Mouse (Mus musculus): ENCODE data around the gene Zfhx3. TPM values are rescaled to one million over a fixed set of nuclear protein-coding genes. Genes with fewer than 3 reads are reported as not detected.
A peak's percentile ranks its signal among the peaks of the same experiment; 100 is the strongest.

Zfhx3 gene
- total and polyA plus RNA-seq, 2 experiments from 2014 or later = 9.6 to 13.8 TPM

DNA sequence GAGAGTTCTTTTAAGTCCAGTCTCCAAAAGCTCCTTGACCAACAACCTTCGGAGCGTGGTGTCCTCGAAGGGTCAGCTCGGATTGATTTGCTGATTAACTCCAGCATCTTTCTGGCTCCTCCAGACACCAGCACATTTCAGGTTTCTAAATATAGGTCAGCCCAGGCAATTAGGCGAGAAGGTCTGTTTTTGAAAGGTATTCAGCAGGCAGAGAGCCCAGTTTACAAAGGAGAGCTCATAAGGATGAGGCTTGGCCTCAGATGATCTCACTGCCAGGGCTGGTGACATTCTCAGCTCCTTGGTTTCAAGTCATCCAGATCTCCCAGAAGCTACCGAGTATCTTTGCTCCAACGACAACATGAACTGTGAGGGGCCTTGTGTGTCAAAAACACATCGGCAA is 535.7 kb downstream of the Zfhx3 start:
- no peak overlapping the region for H3K4me3 ChIP-seq (ENCODE audit: low read depth, low read length)
- ATAC-seq (no peak), DNase-seq (no peak)
- H3K27ac ChIP-seq (ENCODE audit: low read depth, low read length) = no peak overlapping the region
- TF ChIP-seq CTCF (IDR thresholded peaks at IDR 0.05; ENCODE audit: low read depth) = no peak
- H3K9ac ChIP-seq = no peak overlapping the region
- H3K9me3 ChIP-seq (ENCODE audit: low read length) = no peaks in the 10 kb centered on the region
- no peaks in the 10 kb centered on the region for H3K36me3 ChIP-seq (ENCODE audit: insufficient read depth)
- no peak overlapping the region for H3K4me2 ChIP-seq (ENCODE audit: low read depth)
- no peaks in the 10 kb centered on the region for H3K4me1 ChIP-seq (ENCODE audit: insufficient read depth)
- H3K27me3 ChIP-seq (ENCODE audit: insufficient read depth, low read length) = no peaks in the 10 kb centered on the region
- 82% methylated on average over 8 of the region's 8 CpGs for WGBS

GRCm38 (mm10) chr8:108480141-108480540 is 537.7 kb downstream of the Zfhx3 start:
- Histone ChIP-seq H3K36me3 (ENCODE audit: insufficient read depth) (no peaks in the 10 kb centered on the region), H3K4me1 (ENCODE audit: insufficient read depth) (no peaks in the 10 kb centered on the region), H3K4me3 (ENCODE audit: low read depth, low read length) (no peak overlapping the region), H3K27ac (ENCODE audit: low read depth, low read length) (no peak overlapping the region), H3K27me3 (ENCODE audit: insufficient read depth, low read length) (no peaks in the 10 kb centered on the region), H3K9ac (no peak overlapping the region), H3K9me3 (ENCODE audit: low read length) (no peaks in the 10 kb centered on the region), H3K4me2 (ENCODE audit: low read depth) (no peak overlapping the region)
- no peak for DNase-seq
- no peak for TF ChIP-seq CTCF (IDR thresholded peaks at IDR 0.05; ENCODE audit: low read depth)
- WGBS = 74% methylated on average over 12 of the region's 12 CpGs
- no peak for ATAC-seq

DNA sequence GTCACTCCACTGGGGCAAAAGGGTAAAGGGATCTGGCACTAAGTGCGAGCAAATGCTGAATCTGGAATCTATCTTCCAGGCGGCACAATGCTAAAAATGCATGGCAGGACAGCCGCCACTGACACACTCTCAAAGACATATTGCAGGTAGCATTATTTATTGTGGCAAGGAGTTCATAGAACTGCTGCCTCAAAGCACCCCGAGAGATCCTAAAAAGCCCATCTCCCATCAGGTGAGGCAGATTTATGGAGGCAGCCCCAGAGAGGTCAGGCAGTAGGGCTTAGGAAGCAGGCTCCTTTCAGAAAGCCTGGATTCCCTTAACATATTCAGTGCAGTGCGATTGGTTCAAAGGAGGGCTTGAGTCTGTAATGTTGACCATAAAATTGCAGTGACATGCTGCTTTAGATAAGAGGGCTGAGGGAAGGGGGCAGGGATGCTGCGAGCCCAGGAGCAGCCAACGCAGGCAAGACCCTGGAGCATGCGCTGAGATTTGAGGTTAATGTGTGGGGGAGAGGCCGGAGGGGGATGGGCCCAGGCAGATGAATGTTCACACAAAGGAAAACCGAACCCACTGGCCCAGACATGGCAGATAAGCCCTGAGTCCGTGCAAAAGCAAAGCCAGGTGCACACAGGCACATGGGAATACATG is 538.8 kb downstream of the Zfhx3 start:
- Histone ChIP-seq H3K4me1 (ENCODE audit: insufficient read depth) (no peaks in the 10 kb centered on the region), H3K27me3 (ENCODE audit: insufficient read depth, low read length) (no peaks in the 10 kb centered on the region), H3K4me3 (ENCODE audit: low read depth, low read length) (no peak overlapping the region), H3K36me3 (ENCODE audit: insufficient read depth) (no peaks in the 10 kb centered on the region), H3K27ac (ENCODE audit: low read depth, low read length) (peak overlapping the region; percentile 45; the same call in 1 of the 2 replicates), H3K9ac (no peak overlapping the region), H3K9me3 (ENCODE audit: low read length) (no peaks in the 10 kb centered on the region), H3K4me2 (ENCODE audit: low read depth) (no peak overlapping the region)
- no peak for DNase-seq
- peak; percentile 73 for ATAC-seq
- no peak for TF ChIP-seq CTCF (IDR thresholded peaks at IDR 0.05; ENCODE audit: low read depth)
- 62% methylated on average over 11 of the region's 11 CpGs for WGBS

DNA sequence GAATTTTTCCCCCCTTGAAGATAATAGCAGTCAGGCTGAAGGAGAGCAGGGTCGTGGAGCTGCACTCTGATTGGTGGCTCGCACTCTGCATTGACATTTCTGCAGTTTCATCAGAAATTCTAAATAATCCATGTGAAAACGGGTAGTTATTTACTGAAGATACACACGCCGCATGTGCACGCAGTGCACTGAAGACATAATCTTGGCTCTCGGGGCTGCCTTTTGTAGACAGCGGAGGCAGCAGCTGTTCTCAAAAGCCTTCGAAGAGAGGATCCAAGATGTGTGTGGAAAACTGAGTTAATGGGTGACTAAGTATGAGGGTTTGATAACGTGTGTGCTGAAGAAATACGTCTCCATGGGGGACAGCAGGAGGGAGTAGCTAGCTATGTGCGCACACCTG is 553.7 kb downstream of the Zfhx3 start:
- Histone ChIP-seq H3K9ac (no peak overlapping the region), H3K27me3 (ENCODE audit: insufficient read depth, low read length) (no peaks in the 10 kb centered on the region; the same call in 1 of the 2 replicates), H3K4me1 (ENCODE audit: insufficient read depth) (0 out of 2 replicates have a peak, but pooled peaks cover 9% of the 10 kb centered on the region), H3K27ac (ENCODE audit: low read depth, low read length) (no peak overlapping the region), H3K4me2 (ENCODE audit: low read depth) (no peak overlapping the region), H3K4me3 (ENCODE audit: low read depth, low read length) (no peak overlapping the region), H3K9me3 (ENCODE audit: low read length) (no peaks in the 10 kb centered on the region), H3K36me3 (ENCODE audit: insufficient read depth) (no peaks in the 10 kb centered on the region)
- ATAC-seq (peak; percentile 68; the same call in 1 of the 2 replicates), DNase-seq (peak; percentile 62)
- TF ChIP-seq CTCF (IDR thresholded peaks at IDR 0.05; ENCODE audit: low read depth) = no peak
- 48% methylated on average over 12 of the region's 12 CpGs for WGBS

DNA sequence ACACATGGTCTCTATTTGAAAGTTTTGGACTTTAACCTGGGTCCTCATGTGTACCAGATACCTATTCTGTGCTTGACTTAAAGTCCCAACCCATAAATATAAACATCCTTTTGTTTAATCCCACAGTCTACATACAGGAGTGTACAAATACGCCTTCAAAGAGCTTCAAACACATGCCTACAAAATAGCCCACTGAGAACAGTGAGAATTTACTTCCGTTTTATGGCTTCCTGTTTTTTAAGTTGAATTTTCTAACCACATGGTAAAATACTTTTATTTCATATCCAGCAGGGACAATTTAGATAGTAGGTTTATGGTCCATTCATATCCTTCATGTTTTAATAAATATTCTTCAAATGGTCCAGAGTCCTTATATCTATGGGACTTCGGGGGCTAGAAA is 564.3 kb downstream of the Zfhx3 start:
- H3K27me3 ChIP-seq (ENCODE audit: insufficient read depth, low read length) = no peaks in the 10 kb centered on the region; the same call in 1 of the 2 replicates

GRCm38 (mm10) chr8:108507769-108508168 is 565.3 kb downstream of the Zfhx3 start:
- TF ChIP-seq CTCF (IDR thresholded peaks at IDR 0.05; ENCODE audit: low read depth) = no peak
- Histone ChIP-seq H3K4me1 (ENCODE audit: insufficient read depth) (no peaks in the 10 kb centered on the region; the same call in 1 of the 2 replicates), H3K27me3 (ENCODE audit: insufficient read depth, low read length) (no peaks in the 10 kb centered on the region; the same call in 1 of the 2 replicates), H3K36me3 (ENCODE audit: insufficient read depth) (no peaks in the 10 kb centered on the region), H3K27ac (ENCODE audit: low read depth, low read length) (no peak overlapping the region), H3K9me3 (ENCODE audit: low read length) (no peaks in the 10 kb centered on the region), H3K9ac (no peak overlapping the region), H3K4me3 (ENCODE audit: low read depth, low read length) (no peak overlapping the region), H3K4me2 (ENCODE audit: low read depth) (no peak overlapping the region)
- peak; percentile 36; the same call in 1 of the 2 replicates for ATAC-seq
- WGBS = 74% methylated on average over 3 of the region's 3 CpGs
- peak; percentile 41 for DNase-seq

More for the DNA sequence above, 564.3 kb downstream of the Zfhx3 start:
- 93% methylated on average over 3 of the region's 3 CpGs for WGBS
- no peak overlapping the region for H3K9ac ChIP-seq
- no peaks in the 10 kb centered on the region for H3K36me3 ChIP-seq (ENCODE audit: insufficient read depth)
- no peak for DNase-seq
- no peak overlapping the region for H3K4me3 ChIP-seq (ENCODE audit: low read depth, low read length)
- TF ChIP-seq CTCF (IDR thresholded peaks at IDR 0.05; ENCODE audit: low read depth) = no peak
- no peak for ATAC-seq
- H3K4me2 ChIP-seq (ENCODE audit: low read depth) = no peak overlapping the region
- H3K9me3 ChIP-seq (ENCODE audit: low read length) = no peaks in the 10 kb centered on the region
- H3K4me1 ChIP-seq (ENCODE audit: insufficient read depth) = peaks cover 6% of the 10 kb centered on the region; the same call in 1 of the 2 replicates
- no peak overlapping the region for H3K27ac ChIP-seq (ENCODE audit: low read depth, low read length)

DNA sequence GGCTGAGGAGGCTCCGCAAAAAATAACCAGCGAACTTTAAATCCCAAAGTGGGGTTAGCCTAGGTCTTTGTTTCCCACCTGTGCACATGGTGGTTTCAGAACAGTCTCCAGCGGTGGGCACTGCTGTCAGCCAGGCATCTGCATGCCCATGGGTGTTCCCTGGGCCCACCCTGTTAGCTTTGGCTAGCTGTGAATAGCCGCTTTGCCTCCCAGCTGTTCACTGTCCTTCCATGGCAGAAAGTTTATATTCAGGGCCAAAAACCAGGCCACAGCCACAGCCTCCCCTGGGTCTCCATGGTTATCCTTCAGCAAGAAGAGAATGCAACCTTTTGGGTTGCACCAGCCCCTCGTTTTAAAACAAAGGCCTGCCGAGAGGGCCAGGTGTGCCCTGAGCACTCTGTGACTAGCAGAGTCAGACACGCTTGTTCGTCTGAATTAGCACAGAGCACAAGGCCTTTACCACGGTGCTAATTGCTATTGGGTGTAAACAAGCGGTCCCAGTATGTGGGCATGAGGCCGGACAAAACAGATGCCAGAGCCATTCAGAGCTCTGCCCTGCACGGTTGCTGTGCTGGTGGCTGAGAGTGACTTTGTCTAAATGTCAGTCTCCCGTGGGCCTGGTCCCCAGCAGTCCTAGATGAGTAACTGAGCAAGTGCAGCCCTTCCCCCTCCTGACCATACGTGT is 568.3 kb downstream of the Zfhx3 start:
- no peak overlapping the region for H3K4me2 ChIP-seq (ENCODE audit: low read depth)
- WGBS = 17% methylated on average over 14 of the region's 14 CpGs

More for the DNA sequence above, 568.3 kb downstream of the Zfhx3 start:
- DNase-seq (peak; percentile 26), ATAC-seq (peak; percentile 76)
- H3K36me3 ChIP-seq (ENCODE audit: insufficient read depth) = no peaks in the 10 kb centered on the region
- no peak for TF ChIP-seq CTCF (IDR thresholded peaks at IDR 0.05; ENCODE audit: low read depth)
- no peak overlapping the region for H3K9ac ChIP-seq
- no peak overlapping the region for H3K27ac ChIP-seq (ENCODE audit: low read depth, low read length)
- H3K27me3 ChIP-seq (ENCODE audit: insufficient read depth, low read length) = no peaks in the 10 kb centered on the region; the same call in 1 of the 2 replicates
- H3K4me1 ChIP-seq (ENCODE audit: insufficient read depth) = no peaks in the 10 kb centered on the region
- no peaks in the 10 kb centered on the region for H3K9me3 ChIP-seq (ENCODE audit: low read length)
- H3K4me3 ChIP-seq (ENCODE audit: low read depth, low read length) = no peak overlapping the region
